Mouse (Mus musculus) hindbrain, embryonic 11.5 days (tissue): ENCODE measurements around the gene Akap1. TPM values are rescaled to one million over a fixed set of nuclear protein-coding genes. Genes with fewer than 3 reads are reported as not detected.
A peak's percentile ranks its signal among the peaks of the same experiment; 100 is the strongest.
"Not testable (repeated sequence)": the region's sequence is repeated elsewhere in the genome, so short reads cannot be mapped to it uniquely, and the experiment has no call there.

Experiments
- ATAC-seq: fragments of 200-750 bp; cut with Nextera tagmentation; 2 replicates; pipeline ENCODE4 v1.8.0; 2017; ENCODE audit warnings: mild to moderate bottlenecking, moderate TSS enrichment, moderate library complexity; ENCODE audit not compliant: low FRiP score
- DNase-seq: peaks from one replicate; pipeline ENCODE4 v3.0.0-alpha.2; 2015; ENCODE audit warnings: low spot score
- H3K27ac ChIP-seq: fragments of 300-500 bp; sonication (generic); 2 replicates; pipeline ENCODE4 v1.5.1; 2014; ENCODE audit warnings: mild to moderate bottlenecking, low read depth, low read length
- H3K27me3 ChIP-seq: fragments of 300-500 bp; sonication (generic); 2 replicates; pipeline ENCODE4 v1.6.1; 2014; ENCODE audit warnings: mild to moderate bottlenecking, low read length, moderate library complexity, mixed read lengths; ENCODE audit not compliant: control insufficient read depth, insufficient read depth
- H3K36me3 ChIP-seq: fragments of 300-500 bp; sonication (generic); 2 replicates; pipeline ENCODE4 v1.6.1; 2014; ENCODE audit warnings: mild to moderate bottlenecking, low read length, moderate library complexity, mixed read lengths; ENCODE audit not compliant: control insufficient read depth, insufficient read depth
- H3K4me1 ChIP-seq: fragments of 300-500 bp; sonication (generic); replicated peaks from 2 replicates; pipeline ENCODE4 v1.6.1; 2014; ENCODE audit warnings: low read length, mixed read lengths; ENCODE audit not compliant: control insufficient read depth, insufficient read depth
- H3K4me2 ChIP-seq: fragments of 300-500 bp; sonication (generic); replicated peaks from 2 replicates; pipeline ENCODE4 v1.6.1; 2014; ENCODE audit warnings: mild to moderate bottlenecking, low read depth, low read length
- H3K4me3 ChIP-seq: fragments of 300-500 bp; sonication (generic); 2 replicates; pipeline ENCODE4 v1.5.1; 2014; ENCODE audit warnings: low read depth, low read length
- H3K9ac ChIP-seq: fragments of 300-500 bp; sonication (generic); 2 replicates; pipeline ENCODE4 v1.6.1; 2014; ENCODE audit warnings: low read depth, low read length
- H3K9me3 ChIP-seq: fragments of 300-500 bp; sonication (generic); 2 replicates; pipeline ENCODE4 v1.6.1; 2016; ENCODE audit warnings: low read length; ENCODE audit not compliant: control insufficient read depth
- WGBS: fragments of 180-500 bp; shearing (Covaris S2); extraction: QIAGEN DNeasy Blood & Tissue Kit; methylation state at CpG from one replicate; pipeline ENCODE4 v1.1.7; 2014; 5-methylcytosine and 5-hydroxymethylcytosine counted together
- polyA plus RNA-seq: library from polyadenylated mRNA; unstranded; fragments of >200 nt; fragmentation: Nextera tagmentation; extraction: Ambion mirVana; gene quantifications from 2 replicates; pipeline ENCODE4 v1.2.1, GENCODE M21; 2014

Gene Akap1
- polyA plus RNA-seq, 1 experiment from 2014 or later = 14.0 TPM

DNA sequence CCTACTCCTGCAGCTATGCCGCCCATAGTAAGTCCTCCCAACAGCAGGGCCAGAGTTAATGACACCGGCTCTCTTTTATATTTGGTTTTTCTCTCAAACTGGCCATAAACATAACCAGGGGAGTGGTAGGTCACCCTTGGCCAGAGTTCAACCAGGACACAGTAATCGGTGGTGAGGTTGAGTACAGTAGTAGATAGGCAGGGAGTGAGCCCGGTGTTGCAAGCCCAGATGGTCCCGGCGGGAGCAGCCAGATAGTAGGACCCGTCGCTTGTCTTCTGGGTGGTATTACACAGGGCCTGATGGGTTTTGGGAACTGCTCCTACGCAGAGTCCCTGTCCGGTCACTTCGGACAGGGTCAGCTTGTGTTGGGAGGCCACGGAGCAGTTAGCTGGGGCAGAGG lies 27.1 kb upstream of the Akap1 start:
- ATAC-seq, H3K9ac ChIP-seq: not testable (repeated sequence)

DNA sequence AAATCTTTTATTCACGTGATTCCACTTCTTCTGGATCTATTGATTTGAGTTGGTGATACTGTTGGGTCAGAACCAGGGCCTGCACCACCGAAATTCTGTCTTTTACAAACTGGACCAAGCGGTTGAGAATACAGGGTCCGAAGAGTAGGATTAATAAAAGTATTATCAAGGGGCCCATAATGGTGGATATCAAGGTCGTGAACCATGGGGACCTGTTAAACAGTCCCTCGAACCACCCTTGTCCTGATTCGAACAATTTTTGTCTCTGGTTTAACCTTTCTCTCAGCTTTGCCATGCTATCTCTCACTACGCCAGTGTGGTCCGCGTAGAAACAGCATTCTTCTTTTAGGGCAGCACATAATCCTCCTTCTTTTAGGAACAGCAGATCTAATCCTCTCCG lies 26.5 kb upstream of the Akap1 start:
- not testable (repeated sequence) for ATAC-seq, H3K9ac ChIP-seq, H3K4me2 ChIP-seq, H3K9me3 ChIP-seq, H3K27ac ChIP-seq, H3K27me3 ChIP-seq, H3K4me3 ChIP-seq, H3K36me3 ChIP-seq, DNase-seq, H3K4me1 ChIP-seq
- WGBS = 93% methylated on average over 6 of the region's 11 CpGs

More for the DNA sequence above, 27.1 kb upstream of the Akap1 start:
- not testable (repeated sequence) for H3K36me3 ChIP-seq, H3K27me3 ChIP-seq, DNase-seq, H3K27ac ChIP-seq, H3K4me3 ChIP-seq, H3K4me1 ChIP-seq, H3K9me3 ChIP-seq, H3K4me2 ChIP-seq
- 99% methylated on average over 8 of the region's 12 CpGs for WGBS

DNA sequence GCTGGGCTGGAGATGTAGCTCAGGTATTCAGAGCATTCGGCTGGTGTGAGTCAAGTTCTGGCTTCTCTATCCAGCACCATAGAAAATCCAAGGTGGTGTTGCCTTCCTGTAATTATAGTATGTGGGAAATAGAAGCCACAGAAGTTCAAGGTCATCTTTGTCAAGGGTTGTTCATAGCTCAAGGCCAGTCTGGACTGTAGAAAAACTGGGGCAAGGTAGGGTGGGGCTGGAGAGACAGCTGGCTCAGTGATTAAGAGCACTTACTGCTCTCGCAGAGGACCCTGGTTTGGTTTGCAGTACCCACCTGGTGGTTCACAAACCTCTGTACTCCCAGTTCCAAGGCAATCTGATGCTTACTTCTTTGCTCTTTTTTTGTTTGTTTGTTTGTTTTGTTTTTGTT lies 24.6 kb upstream of the Akap1 start:
- Histone ChIP-seq H3K9ac (no peak overlapping the region), H3K36me3 (no peaks in the 10 kb centered on the region), H3K9me3 (no peaks in the 10 kb centered on the region), H3K4me1 (no peaks in the 10 kb centered on the region), H3K27me3 (no peaks in the 10 kb centered on the region), H3K4me3 (no peak overlapping the region), H3K27ac (no peak overlapping the region), H3K4me2 (no peak overlapping the region)
- ATAC-seq = no peak
- DNase-seq = no peak
- WGBS = 91% methylated on average over 2 of the region's 2 CpGs

DNA sequence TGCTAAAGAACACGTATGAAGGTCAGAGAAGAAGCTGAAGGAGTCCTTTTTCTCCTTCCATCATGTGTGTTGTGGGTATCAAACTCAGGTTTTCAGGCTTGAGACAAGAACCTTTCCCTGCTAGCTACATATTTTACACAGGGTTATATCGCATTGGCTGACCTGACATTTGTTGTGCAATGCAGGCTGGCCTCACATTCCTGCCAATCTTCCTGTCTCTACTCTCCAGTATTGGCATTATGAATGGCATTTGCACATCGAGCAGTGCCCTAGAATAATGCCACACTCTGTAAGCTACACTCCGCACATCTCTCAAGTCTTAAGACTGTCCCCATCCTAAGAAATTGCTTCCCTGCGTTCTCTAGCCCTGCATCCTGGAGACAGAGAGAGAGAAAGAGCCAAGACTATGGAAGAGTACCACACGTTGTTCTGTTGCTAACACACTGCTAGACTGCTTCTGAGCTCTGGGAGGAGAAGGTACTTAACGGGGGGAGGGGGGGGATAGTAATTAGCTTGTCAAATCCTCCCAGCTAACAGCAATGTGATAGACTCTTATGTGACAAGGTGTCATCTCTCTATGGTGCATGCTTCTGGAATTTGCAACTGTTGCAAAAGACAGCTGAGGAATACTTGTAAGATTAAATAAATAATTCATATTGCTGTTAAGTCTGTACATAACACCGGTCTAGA lies 20.1 kb upstream of the Akap1 start:
- H3K4me2 ChIP-seq = no peak overlapping the region
- 74% methylated on average over 8 of the region's 8 CpGs for WGBS
- no peak overlapping the region for H3K4me3 ChIP-seq
- DNase-seq = no peak
- H3K27ac ChIP-seq = no peak overlapping the region
- H3K36me3 ChIP-seq = no peaks in the 10 kb centered on the region
- H3K9me3 ChIP-seq = no peaks in the 10 kb centered on the region
- no peak overlapping the region for H3K9ac ChIP-seq
- no peaks in the 10 kb centered on the region for H3K4me1 ChIP-seq
- ATAC-seq = no peak
- no peaks in the 10 kb centered on the region for H3K27me3 ChIP-seq

DNA sequence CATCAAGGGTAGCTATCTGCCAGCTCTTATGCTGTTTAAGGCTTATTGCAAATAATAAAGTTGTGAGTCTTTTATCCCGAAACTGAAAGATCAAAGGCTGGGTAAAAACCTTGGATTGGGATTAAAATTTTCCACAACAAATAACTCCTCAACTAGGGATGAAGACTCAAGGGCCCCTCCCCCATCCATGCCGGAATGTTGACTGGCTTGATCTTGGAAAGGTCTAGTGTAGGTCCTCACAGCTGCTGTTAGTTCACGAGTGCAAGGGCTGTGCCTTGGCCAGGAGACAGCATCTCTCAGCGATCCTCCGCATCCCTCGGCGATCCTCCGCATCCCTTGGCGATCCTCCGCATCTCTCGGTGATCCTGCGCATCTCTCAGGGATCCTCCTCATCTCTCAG lies 13.6 kb upstream of the Akap1 start:
- Histone ChIP-seq H3K4me1 (no peaks in the 10 kb centered on the region), H3K27ac (no peak overlapping the region), H3K36me3 (no peaks in the 10 kb centered on the region), H3K4me3 (no peak overlapping the region), H3K9ac (no peak overlapping the region), H3K27me3 (0 out of 2 replicates have a peak, but pooled peaks cover 3% of the 10 kb centered on the region), H3K4me2 (no peak overlapping the region), H3K9me3 (no peaks in the 10 kb centered on the region)
- no peak for ATAC-seq
- 91% methylated on average over 12 of the region's 12 CpGs for WGBS
- DNase-seq = no peak

DNA sequence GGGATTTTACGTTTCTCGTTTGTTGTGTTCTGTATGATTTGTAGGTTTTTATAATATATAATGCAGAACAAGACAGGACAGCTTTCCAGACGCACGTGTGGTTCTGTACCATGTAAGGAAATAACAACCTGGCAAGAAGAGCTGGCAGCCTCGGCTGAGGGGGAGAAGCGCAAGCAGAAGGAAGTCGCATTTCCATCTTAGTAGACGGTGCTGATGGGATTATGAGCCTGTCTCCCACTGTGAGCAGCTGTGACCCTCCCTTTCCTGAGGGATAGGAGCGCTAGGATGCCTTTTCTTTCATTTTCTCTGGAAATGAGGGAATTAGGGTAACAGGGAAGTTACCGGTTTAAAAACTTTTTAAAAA lies 9.3 kb upstream of the Akap1 start:
- 6% methylated on average over 10 of the region's 10 CpGs for WGBS
- Histone ChIP-seq H3K9me3 (no peaks in the 10 kb centered on the region), H3K27ac (no peak overlapping the region), H3K36me3 (no peaks in the 10 kb centered on the region), H3K27me3 (0 out of 2 replicates have a peak, but pooled peaks cover 3% of the 10 kb centered on the region), H3K9ac (no peak overlapping the region), H3K4me2 (peak overlapping the region; percentile 43), H3K4me3 (peak overlapping the region; percentile 22), H3K4me1 (no peaks in the 10 kb centered on the region)
- ATAC-seq (no peak), DNase-seq (peak; percentile 36)

DNA sequence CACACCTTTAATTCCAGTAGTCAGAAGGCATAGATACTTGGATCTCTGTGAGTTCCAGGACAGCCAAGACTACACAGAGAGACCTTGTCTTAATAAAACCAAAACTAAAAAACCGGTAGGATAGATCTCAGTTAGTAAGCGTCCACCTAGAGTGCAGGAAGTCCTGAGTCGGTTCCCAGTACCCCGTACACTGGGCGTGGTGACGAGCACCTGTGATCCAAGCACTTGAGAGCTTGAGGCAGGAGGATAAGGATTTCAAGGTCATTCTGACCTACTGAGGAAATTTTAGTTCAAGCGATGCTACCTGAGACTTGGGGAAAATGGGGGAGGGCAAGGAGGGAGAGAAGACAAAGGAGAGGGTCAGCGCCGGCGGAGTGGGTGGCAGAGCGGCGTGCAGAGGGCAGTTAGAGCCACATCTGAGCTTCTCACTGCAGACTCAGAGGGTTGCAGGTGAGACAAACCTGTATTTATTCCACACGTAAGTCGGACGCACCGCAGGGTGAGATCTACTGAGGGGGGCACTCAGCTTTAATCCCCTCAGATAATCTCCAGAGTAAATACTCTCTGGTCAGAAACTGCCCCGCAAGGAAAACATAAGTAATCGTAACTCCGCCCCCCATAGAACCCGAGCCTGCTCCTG lies 8.8 kb upstream of the Akap1 start:
- peak overlapping the region; percentile 43 for H3K4me2 ChIP-seq
- no peak overlapping the region for H3K27ac ChIP-seq
- H3K9me3 ChIP-seq = no peaks in the 10 kb centered on the region
- no peak for ATAC-seq
- H3K27me3 ChIP-seq = 0 out of 2 replicates have a peak, but pooled peaks cover 3% of the 10 kb centered on the region
- peak; percentile 31 for DNase-seq
- H3K4me3 ChIP-seq = peak overlapping the region; percentile 22
- no peaks in the 10 kb centered on the region for H3K4me1 ChIP-seq
- WGBS = 5% methylated on average over 20 of the region's 20 CpGs
- H3K9ac ChIP-seq = no peak overlapping the region
- no peaks in the 10 kb centered on the region for H3K36me3 ChIP-seq

DNA sequence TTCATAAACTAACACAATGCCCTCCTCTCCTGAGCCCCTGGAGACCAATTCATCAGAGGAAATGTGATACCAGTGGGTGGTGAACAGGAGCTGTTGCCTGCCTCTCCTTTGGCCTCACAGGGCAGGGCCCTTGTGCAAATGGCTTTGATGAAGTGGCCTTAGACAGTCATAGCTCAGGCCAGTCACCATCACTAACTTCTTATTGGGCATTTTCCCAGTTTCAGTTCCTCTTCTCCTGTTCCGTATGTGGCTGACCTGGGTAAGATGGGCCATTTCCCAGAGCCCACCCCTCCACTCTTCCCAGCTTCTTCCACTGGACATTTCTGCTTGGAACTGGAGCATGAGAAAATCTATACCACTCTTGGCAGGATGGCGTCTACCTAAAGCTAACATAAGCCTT lies 5.1 kb upstream of the Akap1 start:
- Histone ChIP-seq H3K27me3 (0 out of 2 replicates have a peak, but pooled peaks cover 3% of the 10 kb centered on the region), H3K4me1 (no peaks in the 10 kb centered on the region), H3K4me3 (no peak overlapping the region), H3K9ac (no peak overlapping the region), H3K27ac (no peak overlapping the region), H3K9me3 (no peaks in the 10 kb centered on the region), H3K36me3 (no peaks in the 10 kb centered on the region), H3K4me2 (no peak overlapping the region)
- DNase-seq (no peak), ATAC-seq (no peak)
- WGBS = 74% methylated on average over 2 of the region's 2 CpGs

DNA sequence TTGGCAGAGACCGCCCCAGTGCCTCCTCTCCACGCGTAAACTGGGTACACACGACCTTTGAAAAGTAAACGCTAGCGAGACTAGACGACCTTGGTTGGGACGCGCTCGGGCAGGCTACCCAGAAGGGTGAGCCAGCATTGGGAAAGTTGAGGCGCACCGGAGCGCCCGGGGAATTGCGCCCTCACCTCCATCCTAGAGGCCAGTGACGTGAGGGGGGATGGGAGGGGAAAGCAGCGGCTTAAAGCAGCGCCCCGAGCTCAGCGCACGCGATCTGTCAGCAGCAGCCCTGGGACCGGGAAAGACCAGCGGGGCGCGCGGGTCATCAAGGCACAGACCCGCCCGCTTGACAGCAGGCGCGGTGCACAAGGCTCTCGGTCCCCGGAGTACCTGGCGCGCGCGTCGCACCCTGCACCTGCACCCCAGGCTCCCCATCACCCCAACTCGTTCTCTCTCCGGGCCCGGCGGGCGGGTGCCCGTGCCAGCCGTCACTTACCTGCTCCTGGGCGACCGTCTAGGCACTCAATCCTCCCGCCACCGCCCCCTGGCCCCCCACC lies 405 bp downstream of the Akap1 start:
- Histone ChIP-seq H3K4me2 (peak overlapping the region; percentile 95), H3K9me3 (no peaks in the 10 kb centered on the region)
- peak; percentile 74 for ATAC-seq

More for the DNA sequence above, 405 bp downstream of the Akap1 start:
- peak; percentile 71 for DNase-seq
- no peaks in the 10 kb centered on the region for H3K27me3 ChIP-seq
- H3K27ac ChIP-seq = peak overlapping the region; percentile 49; the same call in 1 of the 2 replicates
- WGBS = under 1% methylated on average over 43 of the region's 49 CpGs
- peaks cover 4% of the 10 kb centered on the region; the same call in 1 of the 2 replicates for H3K4me1 ChIP-seq
- peak overlapping the region; percentile 75 for H3K9ac ChIP-seq
- H3K4me3 ChIP-seq = peak overlapping the region; percentile 68
- no peaks in the 10 kb centered on the region for H3K36me3 ChIP-seq
